Mouse (Mus musculus): ENCODE data around the gene Nup62cl. TPM values are rescaled to one million over a fixed set of nuclear protein-coding genes. Genes with fewer than 3 reads are reported as not detected.
A peak's percentile ranks its signal among the peaks of the same experiment; 100 is the strongest.

Nup62cl gene
- not detected for total RNA-seq (2021)
- long read RNA-seq, experiment 1: 0 reads
- long read RNA-seq, experiment 2: 0 reads

- intact Hi-C loops (cut with DNase I): no loop called here
- peak; percentile 66 for DNase-seq
These were observed at the start of gene Nup62cl, which contains the start of gene Pih1h3b for GRCm38 (mm10) chrX:140062135-140062975. Nup62cl (minus strand) TSS chrX:140062712. Pih1h3b (plus strand) TSS chrX:140062879.

GRCm38 (mm10) chrX:140094066-140094465 lies 31.6 kb upstream of the Nup62cl start:
- intact Hi-C loops (cut with DNase I): no loop called here
- no peak for DNase-seq
- no peak overlapping the region for H3K4me3 ChIP-seq
- no peak overlapping the region for H3K27ac ChIP-seq
- TF ChIP-seq CTCF (IDR thresholded peaks at IDR 0.05): no peak

More at GRCm38 (mm10) chrX:140062135-140062975, at the start of gene Nup62cl, which contains the start of gene Pih1h3b:
- H3K4me3 ChIP-seq: peak within 1 kb of the TSS; percentile 66
- H3K27ac ChIP-seq: no peak within 1 kb of the TSS
- TF ChIP-seq CTCF (IDR thresholded peaks at IDR 0.05): no peak

GRCm38 (mm10) chrX:140082535-140082934 lies 20.0 kb upstream of the Nup62cl start:
- no peak for DNase-seq
- intact Hi-C loops (cut with DNase I): no loop called here
- H3K27ac ChIP-seq: no peak overlapping the region
- TF ChIP-seq CTCF (IDR thresholded peaks at IDR 0.05): no peak
- no peak overlapping the region for H3K4me3 ChIP-seq

GRCm38 (mm10) chrX:140060886-140061874 lies 1.3 kb downstream of the Nup62cl start:
- intact Hi-C loops (cut with DNase I): no loop called here
- DNase-seq: peak; percentile 15
- no peak overlapping the region for H3K27ac ChIP-seq
- no peak for TF ChIP-seq CTCF (IDR thresholded peaks at IDR 0.05)
- H3K4me3 ChIP-seq: peak overlapping the region; percentile 66

- no peak for DNase-seq
- intact Hi-C loops (cut with DNase I): no loop called here
- Histone ChIP-seq H3K4me3 (peak overlapping the region; percentile 72), H3K27ac (no peak overlapping the region)
- no peak for TF ChIP-seq CTCF (IDR thresholded peaks at IDR 0.05)
These were observed 63.8 kb downstream of the Nup62cl start for GRCm38 (mm10) chrX:139998691-139999065.

- intact Hi-C loops (cut with DNase I): no loop called here
- DNase-seq: peak; percentile 39
- TF ChIP-seq CTCF (IDR thresholded peaks at IDR 0.05): no peak
- Histone ChIP-seq H3K4me3 (peak within 1 kb of the TSS; percentile 72), H3K27ac (peak within 1 kb of the TSS; percentile 82)
These were observed 64.5 kb downstream of the Nup62cl start, which contains the start of gene Rbm41 for GRCm38 (mm10) chrX:139997740-139998690. Rbm41 (minus strand) TSS chrX:139998595.

GRCm38 (mm10) chrX:139982115-139982514 lies 80.4 kb downstream of the Nup62cl start:
- no peak for TF ChIP-seq CTCF (IDR thresholded peaks at IDR 0.05)

More at GRCm38 (mm10) chrX:139982115-139982514, 80.4 kb downstream of the Nup62cl start:
- DNase-seq: no peak
- Histone ChIP-seq H3K4me3 (no peak overlapping the region), H3K27ac (no peak overlapping the region)
- intact Hi-C loops (cut with DNase I): no loop called here

Other genes starting within 250 kb of the Nup62cl start
- 1 to 10 TPM; 4.0 to 4.3 TPM for gene Morc4, start 191.0 kb downstream of the Nup62cl start, total RNA-seq (2021)
- 1 to 10 TPM; 5.4 to 7.0 TPM for gene Rbm41, start 64.1 kb downstream of the Nup62cl start, total RNA-seq (2021)
- gene Pih1h3b, start 167 bp upstream of the Nup62cl start, total RNA-seq (2021): not detected